Mouse (Mus musculus) heart, embryonic 14.5 days (tissue): ENCODE data around the gene Dedd. TPM values are rescaled to one million over a fixed set of nuclear protein-coding genes. Genes with fewer than 3 reads are reported as not detected.

Source experiments
- ATAC-seq: fragments of 200-750 bp; cut with Nextera tagmentation; 2 replicates; pipeline ENCODE4 v1.8.0; 2017; ENCODE audit warnings: low read depth, moderate TSS enrichment; ENCODE audit not compliant: insufficient number of reproducible peaks, insufficient read depth, low FRiP score
- H3K27ac ChIP-seq, 2 experiments: fragments of 200-500 bp in 1 of 2; fragments of 300-500 bp in 1 of 2; sonication (generic) in 1 of 2; replicated peaks in 1 of 2; 2 replicates each; pipeline ENCODE4 v1.5.1; 2012 to 2014; ENCODE audit warnings: low read depth in 2 of 2, low read length in 2 of 2, control low read depth in 1 of 2, mild to moderate bottlenecking in 1 of 2, mixed read lengths in 1 of 2; ENCODE audit not compliant: control insufficient read depth in 1 of 2, insufficient read depth in 1 of 2
- H3K27me3 ChIP-seq: fragments of 300-500 bp; sonication (generic); 2 replicates; pipeline ENCODE4 v1.6.1; 2014; ENCODE audit warnings: mild to moderate bottlenecking, low read length, control low read depth; ENCODE audit not compliant: control insufficient read depth, insufficient read depth
- H3K36me3 ChIP-seq: fragments of 300-500 bp; sonication (generic); 2 replicates; pipeline ENCODE4 v1.6.1; 2014; ENCODE audit warnings: mild to moderate bottlenecking, control low read depth, low read length, mixed read lengths; ENCODE audit not compliant: control insufficient read depth, insufficient read depth
- H3K4me1 ChIP-seq, 2 experiments: fragments of 200-500 bp in 1 of 2; fragments of 300-500 bp in 1 of 2; sonication (generic) in 1 of 2; 2 replicates each; pipeline ENCODE4 v1.6.1; 2012 to 2014; ENCODE audit warnings: low read length in 2 of 2, control low read depth in 1 of 2, mixed read lengths in 1 of 2; ENCODE audit not compliant: control insufficient read depth in 2 of 2, insufficient read depth in 2 of 2
- H3K4me2 ChIP-seq: fragments of 300-500 bp; sonication (generic); 2 replicates; pipeline ENCODE4 v1.6.1; 2014; ENCODE audit warnings: mild to moderate bottlenecking, low read length
- H3K4me3 ChIP-seq, 2 experiments: fragments of 200-500 bp in 1 of 2; fragments of 300-500 bp in 1 of 2; sonication (generic) in 1 of 2; 2 replicates each; pipeline ENCODE4 v1.5.1; 2012 to 2014; ENCODE audit warnings: low read length in 2 of 2, mild to moderate bottlenecking in 2 of 2, control low read depth in 1 of 2, low read depth in 1 of 2, moderate library complexity in 1 of 2; ENCODE audit not compliant: control insufficient read depth in 1 of 2, insufficient read depth in 1 of 2
- H3K9ac ChIP-seq: fragments of 300-500 bp; sonication (generic); 2 replicates; pipeline ENCODE4 v1.6.1; 2014; ENCODE audit warnings: mild to moderate bottlenecking, low read length
- H3K9me3 ChIP-seq: fragments of 300-500 bp; sonication (generic); 2 replicates; pipeline ENCODE4 v1.6.1; 2016; ENCODE audit warnings: low read length, control low read depth; ENCODE audit not compliant: control insufficient read depth
- WGBS: fragments of 180-500 bp; shearing (Covaris S2); extraction: QIAGEN DNeasy Blood & Tissue Kit; methylation state at CpG from one replicate; pipeline ENCODE4 v1.1.7; 2014; 5-methylcytosine and 5-hydroxymethylcytosine counted together
- polyA plus RNA-seq: library from polyadenylated mRNA; unstranded; fragments of >200 nt; fragmentation: Nextera tagmentation; extraction: Ambion mirVana; gene quantifications from 2 replicates; pipeline ENCODE4 v1.2.1, GENCODE M21; 2014

Dedd gene
- polyA plus RNA-seq, 1 experiment from 2014 or later: 42.4 TPM

DNA sequence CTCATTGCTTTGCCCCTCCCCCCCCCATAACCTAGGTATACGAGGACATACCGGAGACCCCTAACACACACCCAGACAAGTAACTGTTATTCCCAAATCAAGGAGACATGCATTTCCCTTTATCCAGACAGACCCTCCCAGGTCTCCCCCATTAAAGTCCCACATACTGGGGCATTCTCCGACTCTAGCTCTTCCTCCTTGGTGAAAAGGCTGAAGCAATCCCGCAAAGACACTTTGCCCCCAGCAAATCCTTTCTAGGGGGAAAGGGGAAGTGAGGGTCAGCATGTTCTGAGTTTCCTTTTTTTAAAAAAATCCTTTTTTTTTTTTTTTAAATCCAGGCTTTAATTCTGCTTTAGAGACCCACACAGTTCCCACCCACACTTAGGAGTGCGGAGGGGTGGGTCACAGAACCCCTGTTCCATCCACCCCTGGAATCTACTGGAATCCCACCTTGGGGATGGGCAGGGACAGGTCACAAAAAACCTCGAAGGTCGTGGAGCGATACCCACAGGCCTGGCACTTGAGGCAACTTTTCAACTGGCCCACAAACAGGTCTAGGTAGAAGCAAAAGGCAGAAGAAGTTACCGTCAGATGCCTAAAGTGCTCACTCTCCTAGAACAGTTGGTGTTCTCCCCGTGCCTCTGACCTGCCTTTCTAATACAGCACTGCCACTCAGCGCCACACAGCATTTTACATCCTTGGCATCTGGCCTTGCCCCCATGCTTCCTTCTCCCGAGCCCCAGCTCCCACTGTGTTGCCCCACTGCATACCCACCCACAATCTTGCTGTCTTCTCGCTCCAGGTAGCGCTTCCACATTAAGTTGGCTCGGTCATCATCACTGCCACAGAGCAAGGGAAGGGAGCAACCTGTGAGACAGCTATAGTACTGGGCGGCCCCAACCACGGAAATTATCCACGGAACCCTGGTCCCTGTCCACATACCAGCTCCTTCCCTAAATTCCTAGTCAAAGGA lies 45.5 kb upstream of the Dedd start:
- ATAC-seq: no peak
- peaks cover 56% of the 10 kb centered on the region for H3K36me3 ChIP-seq
- no peak overlapping the region for H3K9ac ChIP-seq
- H3K9me3 ChIP-seq: no peaks in the 10 kb centered on the region
- H3K27ac ChIP-seq: no peak overlapping the region
- H3K4me2 ChIP-seq: no peak overlapping the region
- H3K4me1 ChIP-seq: peaks cover 10 to 32% of the 10 kb centered on the region in 2 experiments
- WGBS: 91% methylated on average over 18 of the region's 18 CpGs
- no peaks in the 10 kb centered on the region for H3K27me3 ChIP-seq
- no peak overlapping the region for H3K4me3 ChIP-seq

DNA sequence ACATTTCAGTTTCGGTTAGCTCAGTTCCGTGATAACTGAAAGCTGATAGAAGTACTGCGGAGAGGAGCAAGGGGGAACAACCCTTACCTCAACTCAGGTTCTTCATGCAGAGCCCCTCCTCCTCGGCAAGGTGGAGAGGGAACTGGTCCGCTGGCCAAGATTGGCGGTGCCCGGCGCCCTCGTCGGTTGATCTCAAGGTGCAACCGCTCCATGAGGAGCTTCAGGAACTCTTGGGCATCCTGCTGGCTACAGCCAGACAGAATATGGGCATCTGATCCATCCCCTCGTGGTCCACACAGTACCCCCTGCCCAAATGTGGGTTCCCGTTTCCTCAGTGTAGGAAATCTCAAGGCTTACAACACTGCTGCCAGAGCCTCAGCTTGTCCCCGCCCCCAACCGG lies 44.5 kb upstream of the Dedd start:
- 91% methylated on average over 15 of the region's 15 CpGs for WGBS
- Histone ChIP-seq H3K9me3 (no peaks in the 10 kb centered on the region), H3K27me3 (no peaks in the 10 kb centered on the region), H3K9ac (no peak overlapping the region), H3K4me3 (no peak overlapping the region), H3K4me1 (peaks cover 10 to 32% of the 10 kb centered on the region in 2 experiments), H3K27ac (no peak overlapping the region), H3K4me2 (no peak overlapping the region), H3K36me3 (peaks cover 62% of the 10 kb centered on the region)
- no peak for ATAC-seq

GRCm38 (mm10) chr1:171285096-171285892 lies 43.7 kb upstream of the Dedd start:
- no peak overlapping the region for H3K4me2 ChIP-seq
- no peak overlapping the region for H3K4me3 ChIP-seq
- H3K36me3 ChIP-seq: peaks cover 69% of the 10 kb centered on the region
- WGBS: 84% methylated on average over 20 of the region's 20 CpGs
- H3K27ac ChIP-seq: no peak overlapping the region
- 0 out of 2 replicates have a peak overlapping the region, but pooled peaks have one; percentile 25 for H3K9ac ChIP-seq
- H3K9me3 ChIP-seq: no peaks in the 10 kb centered on the region
- H3K27me3 ChIP-seq: no peaks in the 10 kb centered on the region
- peaks cover 5 to 24% of the 10 kb centered on the region in 2 experiments for H3K4me1 ChIP-seq
- ATAC-seq: no peak

DNA sequence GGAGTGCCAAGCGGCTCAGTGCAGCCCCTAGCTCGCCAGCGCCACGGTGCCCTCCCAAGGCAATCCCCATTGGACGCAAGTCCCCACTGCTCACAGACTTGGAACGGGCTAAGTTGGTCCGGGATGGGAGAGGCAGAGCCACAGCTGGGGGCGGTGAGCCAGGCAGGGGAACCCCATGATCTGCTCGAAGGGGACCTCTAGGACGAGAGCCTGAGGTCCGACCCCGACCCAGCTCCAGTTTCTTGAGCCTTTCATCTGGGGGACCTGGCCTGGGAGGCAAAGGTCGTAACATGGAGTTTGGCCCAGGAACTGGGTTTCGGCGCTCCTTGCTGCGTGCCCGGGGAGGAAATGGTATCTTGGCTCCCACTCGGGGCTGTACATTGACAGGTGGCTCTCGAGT lies 42.4 kb upstream of the Dedd start:
- H3K4me1 ChIP-seq: peaks cover 4 to 21% of the 10 kb centered on the region in 2 experiments
- 81% methylated on average over 19 of the region's 19 CpGs for WGBS
- no peak for ATAC-seq
- H3K9ac ChIP-seq: peak overlapping the region; percentile 96; the same call in 1 of the 2 replicates
- H3K4me2 ChIP-seq: peak overlapping the region; percentile 65
- H3K27ac ChIP-seq: no peak overlapping the region
- no peaks in the 10 kb centered on the region for H3K9me3 ChIP-seq
- H3K36me3 ChIP-seq: peaks cover 69% of the 10 kb centered on the region
- H3K4me3 ChIP-seq: 0 out of 4 replicates have a peak overlapping the region, but pooled peaks of 1 of the 2 experiments have one; percentile 80
- no peaks in the 10 kb centered on the region for H3K27me3 ChIP-seq

DNA sequence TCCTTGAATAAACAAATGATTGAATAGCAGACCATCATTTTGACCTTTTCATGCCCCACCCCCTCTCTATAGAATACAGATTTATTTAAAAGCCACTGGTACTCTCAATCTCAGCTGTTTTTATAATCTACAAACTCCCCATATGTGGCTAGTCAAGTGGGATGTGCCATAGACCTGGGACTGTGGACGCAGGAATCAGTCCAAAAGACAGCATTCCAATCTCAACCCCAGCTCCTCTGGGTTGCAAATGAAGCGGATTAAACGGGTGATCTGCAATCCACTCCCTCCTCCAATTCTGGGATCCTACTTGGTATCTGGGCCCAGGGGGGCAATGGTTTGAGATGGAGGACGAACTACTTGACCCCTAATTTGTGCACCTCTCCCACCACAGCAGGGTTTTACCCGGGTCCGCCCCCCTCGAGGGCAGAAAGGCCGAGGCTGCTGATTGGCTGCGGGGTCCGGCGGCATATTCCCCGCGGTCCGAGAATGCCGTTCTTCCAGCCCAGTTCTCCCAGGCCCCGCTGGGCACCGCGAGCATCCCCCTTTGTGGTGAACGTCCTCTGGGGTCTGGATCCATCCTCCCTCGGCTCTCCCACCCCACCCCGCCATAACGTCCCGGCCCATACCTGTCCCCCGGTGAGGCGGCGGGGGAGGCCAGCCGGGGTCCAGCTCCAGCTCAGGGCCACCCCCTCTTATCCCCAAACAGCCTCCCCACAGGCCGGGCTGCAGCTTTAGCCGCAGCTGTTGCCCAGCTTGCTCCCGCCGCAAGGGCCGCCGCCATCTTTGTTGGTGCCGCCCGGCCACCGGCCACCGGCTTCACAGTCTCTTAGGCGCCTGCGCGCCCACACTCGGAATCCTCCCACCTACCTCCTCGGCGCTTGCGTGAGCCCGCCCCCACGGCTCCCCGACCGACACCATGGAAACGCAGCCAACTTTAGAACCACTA lies 41.5 kb upstream of the Dedd start, which contains the start of gene Usp21:
TSS of gene Usp21 (minus strand) at position 856 of the 946 bp plus-strand sequence.
- H3K36me3 ChIP-seq: peaks cover 64% of the 10 kb centered on the region
- no peaks in the 10 kb centered on the region for H3K9me3 ChIP-seq
- WGBS: under 1% methylated on average over 49 of the region's 49 CpGs
- peak within 1 kb of the TSS; percentile 96 for H3K9ac ChIP-seq
- H3K4me2 ChIP-seq: peak within 1 kb of the TSS; percentile 65
- H3K4me1 ChIP-seq: peaks cover 4 to 17% of the 10 kb centered on the region in 2 experiments
- peak; percentile 91 for ATAC-seq
- H3K27me3 ChIP-seq: no peaks in the 10 kb centered on the region
- peak within 1 kb of the TSS; percentile 80 to 88 for H3K4me3 ChIP-seq
- H3K27ac ChIP-seq: peak within 1 kb of the TSS; percentile 87 to 92

DNA sequence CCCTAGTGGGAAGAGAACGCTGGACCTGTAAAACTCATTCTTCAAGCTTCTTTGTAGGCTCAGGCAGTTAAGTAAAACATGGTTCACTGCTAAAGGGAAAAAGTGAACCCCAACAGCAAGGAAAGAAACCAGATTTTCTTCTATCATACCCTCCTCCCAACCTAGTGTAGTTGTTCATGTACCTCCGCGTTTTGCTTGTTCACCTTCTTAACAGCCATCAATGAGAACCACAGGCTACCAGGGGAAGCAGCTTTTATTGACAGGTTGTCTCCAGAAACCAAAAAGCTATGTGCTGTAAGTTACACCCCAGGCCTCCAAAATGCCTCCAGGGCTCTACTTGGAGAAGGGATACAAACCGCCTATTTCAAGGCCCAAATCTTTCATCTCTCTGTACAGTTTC lies 40.6 kb upstream of the Dedd start:
- H3K27ac ChIP-seq: peak overlapping the region in 1 of 2 experiments; percentile 39; a peak in 1 of 4 replicates

More for the DNA sequence above, 40.6 kb upstream of the Dedd start:
- peak overlapping the region in 1 of 2 experiments; percentile 80; a peak in 2 of 4 replicates for H3K4me3 ChIP-seq
- H3K9ac ChIP-seq: no peak overlapping the region
- no peaks in the 10 kb centered on the region for H3K27me3 ChIP-seq
- no peak for ATAC-seq
- H3K36me3 ChIP-seq: peaks cover 55% of the 10 kb centered on the region
- H3K4me1 ChIP-seq: peaks cover 4 to 18% of the 10 kb centered on the region in 2 experiments
- H3K9me3 ChIP-seq: no peaks in the 10 kb centered on the region
- WGBS: 60% methylated on average over 4 of the region's 4 CpGs
- H3K4me2 ChIP-seq: peak overlapping the region; percentile 65
